Comparison of ENCODE assay signal across 26 mouse cellular contexts in the genomic region with DNA sequence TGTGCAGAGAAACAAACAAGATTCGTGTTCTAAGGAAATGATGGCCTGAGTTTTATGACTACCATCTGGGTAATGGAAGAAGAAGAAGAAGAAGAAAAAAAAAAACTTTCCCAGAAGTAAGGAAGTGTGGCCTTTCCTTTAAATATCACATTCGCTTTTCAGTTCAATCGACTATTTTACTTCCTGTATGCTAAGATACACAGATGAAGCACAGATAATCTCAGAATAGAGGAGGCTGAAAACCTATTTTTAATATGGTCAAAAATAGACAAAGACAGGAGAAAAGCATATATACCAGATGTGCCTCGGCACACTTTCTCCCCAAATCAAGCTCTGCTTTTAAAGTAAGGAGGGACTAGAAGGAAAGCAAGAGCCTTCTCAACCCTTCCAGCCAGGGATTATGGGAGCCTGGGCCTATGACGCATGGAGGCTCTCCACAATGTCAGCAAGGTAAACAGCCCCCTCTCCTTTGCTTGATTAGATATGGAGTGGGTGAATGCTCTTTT. TPM values are rescaled to one million over a fixed set of nuclear protein-coding genes. Genes with fewer than 3 reads are reported as not detected.
DNase-seq lines count a peak whose midpoint lies in the region; ATAC-seq and TF ChIP-seq lines count a peak whose summit lies in the region.
"Had no signal": no experiment of that assay in that cellular context is flagged by ENCODE, and none has a peak within 500 bp of the region (broad histone marks: within the 10 kb centered on the region; RNA-seq: fewer than 3 reads in every experiment).

No protein-coding gene starts in this region.

- no peak for TF ChIP-seq CTCF in kidney, postnatal 0 days (IDR thresholded peaks at IDR 0.05; ENCODE audit: low read depth)
- TF ChIP-seq CTCF in CH12.LX (conservative IDR thresholded peaks at IDR 0.05 in 1 of 2, IDR thresholded peaks at IDR 0.05 in 1 of 2; ENCODE audit: low read depth in 2 of 2, low read length in 2 of 2) = no peak

- no peak overlapping the region for H3K4me2 ChIP-seq in kidney, postnatal 0 days (ENCODE audit: low read length)
- H3K4me2 ChIP-seq in CH12.LX (ENCODE audit: insufficient read depth, low read depth, poor library complexity, severe bottlenecking) = no peak overlapping the region
- H3K4me2 ChIP-seq: embryonic facial prominence, embryonic 15.5 days; forebrain, embryonic 12.5 days; midbrain, embryonic 13.5 days had no signal

- 0 out of 2 replicates have a peak overlapping the region, but pooled peaks have one; percentile 19 for H3K27ac ChIP-seq in kidney, postnatal 0 days
- H3K27ac ChIP-seq in CH12.LX (ENCODE audit: insufficient read depth, low read depth) = no peak overlapping the region
- H3K27ac ChIP-seq: embryonic facial prominence, embryonic 15.5 days; forebrain, embryonic 12.5 days; hindbrain, postnatal 0 days; layer of hippocampus, adult 2 months; liver, embryonic 14.5 days; macrophage; midbrain, embryonic 13.5 days; stomach, postnatal 0 days had no signal

- ATAC-seq in frontal cortex, adult (ENCODE audit: low TSS enrichment) = peak; percentile 87
- ATAC-seq in kidney, postnatal 0 days (replicated peaks; ENCODE audit: low FRiP score, low read depth) = no peak
- ATAC-seq: forebrain, postnatal 0 days; hindbrain, postnatal 0 days; intestine, embryonic 16.5 days; midbrain, embryonic 13.5 days had no signal

- no peak overlapping the region for H3K4me3 ChIP-seq in kidney, postnatal 0 days (replicated peaks; ENCODE audit: low read depth, low read length)
- no peak overlapping the region for H3K4me3 ChIP-seq in CH12.LX (replicated peaks in 1 of 3; ENCODE audit: low read depth in 2 of 3, low read length in 2 of 3, poor library complexity in 1 of 3)
- H3K4me3 ChIP-seq: embryonic facial prominence, embryonic 15.5 days; forebrain, embryonic 12.5 days; layer of hippocampus, adult 2 months; midbrain, embryonic 13.5 days had no signal

- no peaks in the 10 kb centered on the region for H3K27me3 ChIP-seq in kidney, postnatal 0 days (ENCODE audit: insufficient read depth, low read length)
- H3K27me3 ChIP-seq in CH12.LX (replicated peaks) = no peaks in the 10 kb centered on the region
- H3K27me3 ChIP-seq: embryonic facial prominence, embryonic 15.5 days; forebrain, embryonic 12.5 days; midbrain, embryonic 13.5 days had no signal

- dilution Hi-C loops in CH12.LX (cut with MboI; ENCODE audit: extremely low pct_ligation_motif_present, extremely low pct_unique_long_range_greater_than_20kb, low sequenced_read_pairs) = no loop called here

- no peak for TF ChIP-seq RAD21 in CH12.LX (IDR thresholded peaks at IDR 0.05; ENCODE audit: low read depth, low read length)

- no peaks in the 10 kb centered on the region for H3K9me3 ChIP-seq in kidney, postnatal 0 days (replicated peaks; ENCODE audit: low read length)
- no peaks in the 10 kb centered on the region for H3K9me3 ChIP-seq in CH12.LX (replicated peaks; ENCODE audit: low read length)
- H3K9me3 ChIP-seq: embryonic facial prominence, embryonic 15.5 days; forebrain, embryonic 12.5 days; midbrain, embryonic 13.5 days had no signal

- in situ Hi-C loops in CH12.LX (cut with MboI; ENCODE audit: low pct_ligation_motif_present, low pct_unique_long_range_greater_than_20kb, low sequenced_read_pairs) = no loop called here

- no peaks in the 10 kb centered on the region for H3K79me2 ChIP-seq in CH12.LX (replicated peaks; ENCODE audit: control insufficient read depth, extremely low read depth, insufficient read depth, poor library complexity, severe bottlenecking)

- no peaks in the 10 kb centered on the region; the same call in 1 of the 2 replicates for H3K4me1 ChIP-seq in kidney, postnatal 0 days (replicated peaks; ENCODE audit: insufficient read depth, low read length)
- 0 out of 4 replicates have a peak, but pooled peaks cover 0 to 2% of the 10 kb centered on the region in 2 experiments for H3K4me1 ChIP-seq in CH12.LX (ENCODE audit: control insufficient read depth in 1 of 2, insufficient read depth in 2 of 2)

- no peak overlapping the region for H3K9ac ChIP-seq in kidney, postnatal 0 days (ENCODE audit: low read depth, low read length)
- H3K9ac ChIP-seq in CH12.LX (ENCODE audit: insufficient read depth, low read depth) = no peak overlapping the region
- H3K9ac ChIP-seq: embryonic facial prominence, embryonic 15.5 days; forebrain, embryonic 12.5 days; forebrain, postnatal 0 days; liver, embryonic 14.5 days; midbrain, embryonic 13.5 days had no signal

- TF ChIP-seq EP300 in CH12.LX (IDR thresholded peaks at IDR 0.05; ENCODE audit: low read length) = no peak

- H3K36me3 ChIP-seq in kidney, postnatal 0 days (ENCODE audit: insufficient read depth, low read length) = peaks cover 30% of the 10 kb centered on the region
- H3K36me3 ChIP-seq in CH12.LX (replicated peaks in 1 of 2; ENCODE audit: control insufficient read depth in 1 of 2, insufficient read depth in 1 of 2, low read length in 1 of 2) = no peaks in the 10 kb centered on the region
- H3K36me3 ChIP-seq: embryonic facial prominence, embryonic 15.5 days had no signal

- no peak for DNase-seq in frontal cortex, postnatal 25 days (ENCODE audit: low spot score in 2 of 2)
- DNase-seq in kidney, postnatal 0 days (ENCODE audit: low spot score) = no peak
- no peak for DNase-seq in kidney, adult 9 months
- DNase-seq in CH12.LX (ENCODE audit: extremely low read depth) = no peak
- peak; percentile 60 for DNase-seq in telencephalon, adult 2 months (ENCODE audit: low read depth, low spot score)
- DNase-seq in thymus, postnatal 14 days = no peak
- DNase-seq: adrenal gland, postnatal 36 days; cerebellum, adult 2 months; cerebellum, postnatal 14 days; forebrain, postnatal 0 days; gastrocnemius, postnatal 36 days; kidney, postnatal 36 days; liver; lung, adult 2 months; lung, postnatal 10 days; right cerebral cortex, postnatal 4 days had no signal

- TF ChIP-seq POLR2A in CH12.LX (IDR thresholded peaks at IDR 0.05; ENCODE audit: low read depth, low read length) = no peak

- WGBS in kidney, postnatal 0 days = 59% methylated on average over 5 of the region's 5 CpGs

TF ChIP-seq in CH12.LX, 34 proteins besides CTCF, POLR2A, EP300 and RAD21:
- TF ChIP-seq TCF12 (IDR thresholded peaks at IDR 0.05; ENCODE audit: low read depth, low read length) = no peak
- no peak for TF ChIP-seq IRF4 (IDR thresholded peaks at IDR 0.05; ENCODE audit: low read depth, low read length)
- TF ChIP-seq NELFE (IDR thresholded peaks at IDR 0.05; ENCODE audit: low read depth, low read length) = no peak
- 0 out of 2 replicates have a peak, but pooled peaks have one; percentile 12 for TF ChIP-seq ELF1 (IDR thresholded peaks at IDR 0.05; ENCODE audit: low read depth, low read length)
- no peak for TF ChIP-seq JUND (conservative IDR thresholded peaks at IDR 0.05; ENCODE audit: low read depth, low read length)
- no peak for TF ChIP-seq ZMIZ1 (IDR thresholded peaks at IDR 0.05; ENCODE audit: low read depth, low read length)
- no peak for TF ChIP-seq POLR2AphosphoS2 (IDR thresholded peaks at IDR 0.05; ENCODE audit: low read depth, low read length)
- no peak for TF ChIP-seq E2F4 (IDR thresholded peaks at IDR 0.05; ENCODE audit: insufficient replicate concordance, low read depth, low read length)
- TF ChIP-seq UBTF (IDR thresholded peaks at IDR 0.05; ENCODE audit: low read depth, low read length) = no peak
- peak; percentile 76; the same call in 1 of the 2 replicates for TF ChIP-seq TBP (conservative IDR thresholded peaks at IDR 0.05; ENCODE audit: low read depth, low read length)
- TF ChIP-seq MEF2A (IDR thresholded peaks at IDR 0.05; ENCODE audit: borderline replicate concordance, low read depth, low read length) = no peak

RNA-seq across cellular contexts. Expression of gene Abhd10, which starts 52.5 kb away (rescaled TPM):
- polyA plus RNA-seq in kidney, postnatal 0 days (2015; fragmentation: Nextera tagmentation; extraction: Ambion mirVana) = 35.5 and 38.0 TPM in 2 replicates
- 13.8 and 14.1 TPM in 2 replicates for total RNA-seq in CH12.LX (2012; rRNA removed)
- 19.3 and 20.1 TPM in 2 replicates for total RNA-seq in CH12.LX (2014; rRNA removed)
- 18.2 and 20.5 TPM in 2 replicates for polyA plus RNA-seq in CH12.LX (2012; ENCODE audit: insufficient read length, low read depth)
